In the genomic region with DNA sequence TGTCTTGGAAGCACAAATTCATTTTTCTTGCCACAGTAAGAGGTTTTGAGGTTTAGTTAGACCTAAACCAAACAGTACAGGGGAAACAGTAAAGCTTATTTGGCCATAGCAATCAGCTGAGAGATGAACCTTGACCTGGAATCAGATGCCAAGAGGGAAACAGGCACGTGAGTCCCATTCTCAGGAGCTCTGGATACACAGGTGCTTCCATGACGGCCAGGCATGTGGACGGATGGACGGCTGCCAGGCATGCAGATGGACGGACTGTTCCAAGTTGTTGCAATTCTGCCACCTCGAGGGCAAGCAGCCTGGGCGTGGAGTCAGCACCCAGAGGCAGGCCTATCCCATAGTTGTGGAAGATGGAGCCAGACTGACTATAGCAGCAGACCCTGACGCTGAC, we compare ENCODE assay signal across 10 mouse cellular contexts. TPM values are rescaled to one million over a fixed set of nuclear protein-coding genes. Genes with fewer than 3 reads are reported as not detected.
DNase-seq lines count a peak whose midpoint lies in the region; ATAC-seq and TF ChIP-seq lines count a peak whose summit lies in the region.
"Had no signal": no experiment of that assay in that cellular context is flagged by ENCODE, and none has a peak within 500 bp of the region (broad histone marks: within the 10 kb centered on the region; RNA-seq: fewer than 3 reads in every experiment).

No protein-coding gene starts in this region.

- H3K27ac ChIP-seq in embryonic facial prominence, embryonic 13.5 days = no peak overlapping the region
- H3K27ac ChIP-seq in embryonic facial prominence, embryonic 10.5 days (replicated peaks) = no peak overlapping the region
- no peak overlapping the region for H3K27ac ChIP-seq in liver, postnatal 0 days (ENCODE audit: low read depth)
- H3K27ac ChIP-seq: neural tube, embryonic 13.5 days had no signal

- H3K4me1 ChIP-seq in embryonic facial prominence, embryonic 13.5 days = peaks cover 5% of the 10 kb centered on the region; the same call in 1 of the 2 replicates
- no peaks in the 10 kb centered on the region for H3K4me1 ChIP-seq in embryonic facial prominence, embryonic 10.5 days
- H3K4me1 ChIP-seq in liver, postnatal 0 days (ENCODE audit: insufficient read depth) = no peaks in the 10 kb centered on the region
- H3K4me1 ChIP-seq: neural tube, embryonic 13.5 days had no signal

- no peak for DNase-seq in embryonic facial prominence, embryonic 10.5 days (ENCODE audit: low spot score)
- peak; percentile 28 for DNase-seq in adipocyte (ENCODE audit: low spot score)
- peak; percentile 74 for DNase-seq in fat pad, adult 2 months (ENCODE audit: extremely low read depth, low read depth, low spot score)
- peak; percentile 82 for DNase-seq in liver, postnatal 0 days
- DNase-seq in frontal cortex, postnatal 14 days (ENCODE audit: low spot score in 2 of 2) = no peak
- no peak for DNase-seq in right cerebral cortex, postnatal 10 days (ENCODE audit: low spot score in 2 of 2)
- no peak for DNase-seq in spleen, adult 18-20 months
- DNase-seq: B cell, adult 2 months had no signal

- peaks cover 26% of the 10 kb centered on the region for H3K36me3 ChIP-seq in embryonic facial prominence, embryonic 13.5 days
- H3K36me3 ChIP-seq in embryonic facial prominence, embryonic 10.5 days (replicated peaks) = peaks cover 18% of the 10 kb centered on the region
- H3K36me3 ChIP-seq in liver, postnatal 0 days (replicated peaks; ENCODE audit: insufficient read depth, low read length) = peaks cover 10% of the 10 kb centered on the region; the same call in 1 of the 2 replicates

- 0 out of 2 replicates have a peak overlapping the region, but pooled peaks have one; percentile 40 for H3K9ac ChIP-seq in embryonic facial prominence, embryonic 13.5 days
- no peak overlapping the region for H3K9ac ChIP-seq in liver, postnatal 0 days (replicated peaks)
- H3K9ac ChIP-seq: neural tube, embryonic 13.5 days had no signal

- 0 out of 2 replicates have a peak, but pooled peaks have one; percentile 5 for TF ChIP-seq CTCF in liver, postnatal 0 days (IDR thresholded peaks at IDR 0.05; ENCODE audit: low read depth)

- 82% methylated on average over 8 of the region's 8 CpGs for WGBS in embryonic facial prominence, embryonic 13.5 days
- 84% methylated on average over 8 of the region's 8 CpGs for WGBS in embryonic facial prominence, embryonic 10.5 days
- WGBS in liver, postnatal 0 days (ENCODE audit: insufficient replicate concordance) = 74% methylated on average over 8 of the region's 8 CpGs

- no peaks in the 10 kb centered on the region for H3K9me3 ChIP-seq in embryonic facial prominence, embryonic 13.5 days
- H3K9me3 ChIP-seq in embryonic facial prominence, embryonic 10.5 days = no peaks in the 10 kb centered on the region
- no peaks in the 10 kb centered on the region for H3K9me3 ChIP-seq in liver, postnatal 0 days (ENCODE audit: low read length)
- H3K9me3 ChIP-seq: neural tube, embryonic 13.5 days had no signal

- peak; percentile 21; the same call in 1 of the 2 replicates for TF ChIP-seq EP300 in liver, postnatal 0 days (IDR thresholded peaks at IDR 0.05; ENCODE audit: low read depth)

- H3K27me3 ChIP-seq in embryonic facial prominence, embryonic 13.5 days = no peaks in the 10 kb centered on the region
- H3K27me3 ChIP-seq in embryonic facial prominence, embryonic 10.5 days (replicated peaks; ENCODE audit: low read depth, poor library complexity, severe bottlenecking) = no peaks in the 10 kb centered on the region
- no peaks in the 10 kb centered on the region for H3K27me3 ChIP-seq in liver, postnatal 0 days (ENCODE audit: insufficient read depth, low read length)
- H3K27me3 ChIP-seq: neural tube, embryonic 13.5 days had no signal

- ATAC-seq in embryonic facial prominence, embryonic 13.5 days (ENCODE audit: insufficient number of reproducible peaks, insufficient read depth, low FRiP score, low TSS enrichment, low read depth) = no peak
- ATAC-seq in liver, postnatal 0 days = peak; percentile 93

- no peak overlapping the region for H3K4me3 ChIP-seq in embryonic facial prominence, embryonic 13.5 days
- no peak overlapping the region for H3K4me3 ChIP-seq in embryonic facial prominence, embryonic 10.5 days
- H3K4me3 ChIP-seq in liver, postnatal 0 days (ENCODE audit: low read depth, low read length) = no peak overlapping the region
- H3K4me3 ChIP-seq: neural tube, embryonic 13.5 days had no signal

- no peak overlapping the region for H3K4me2 ChIP-seq in embryonic facial prominence, embryonic 13.5 days
- H3K4me2 ChIP-seq in liver, postnatal 0 days (ENCODE audit: low read depth, low read length) = no peak overlapping the region
- H3K4me2 ChIP-seq: neural tube, embryonic 13.5 days had no signal

RNA-seq across cellular contexts. Expression of a gene that starts 37.3 kb away (rescaled TPM):
- polyA plus RNA-seq in embryonic facial prominence, embryonic 13.5 days (2015; fragmentation: Nextera tagmentation; extraction: Ambion mirVana) = 84.4 and 89.9 TPM in 2 replicates
- 81.4 and 86.7 TPM in 2 replicates for polyA plus RNA-seq in embryonic facial prominence, embryonic 10.5 days (2016; fragmentation: Nextera tagmentation; extraction: Ambion mirVana)
- 29.6 and 30.8 TPM in 2 replicates for polyA plus RNA-seq in liver, postnatal 0 days (2015; fragmentation: Nextera tagmentation; extraction: Ambion mirVana)

RNA-seq across cellular contexts. Expression of a gene that starts 38.4 kb away (rescaled TPM):
- 13.9 and 14.3 TPM in 2 replicates for polyA plus RNA-seq in embryonic facial prominence, embryonic 13.5 days (2015; fragmentation: Nextera tagmentation; extraction: Ambion mirVana)
- 17.2 and 17.7 TPM in 2 replicates for polyA plus RNA-seq in embryonic facial prominence, embryonic 10.5 days (2016; fragmentation: Nextera tagmentation; extraction: Ambion mirVana)
- 5.3 and 5.5 TPM in 2 replicates for polyA plus RNA-seq in liver, postnatal 0 days (2015; fragmentation: Nextera tagmentation; extraction: Ambion mirVana)

RNA-seq across cellular contexts. Expression of a gene that starts 52.0 kb away (rescaled TPM):
- polyA plus RNA-seq in embryonic facial prominence, embryonic 13.5 days (2015; fragmentation: Nextera tagmentation; extraction: Ambion mirVana) = 6.6 and 8.2 TPM in 2 replicates
- polyA plus RNA-seq in embryonic facial prominence, embryonic 10.5 days (2016; fragmentation: Nextera tagmentation; extraction: Ambion mirVana) = 1.3 and 1.6 TPM in 2 replicates
- polyA plus RNA-seq in liver, postnatal 0 days (2015; fragmentation: Nextera tagmentation; extraction: Ambion mirVana) = 1.0 and 1.3 TPM in 2 replicates

RNA-seq across cellular contexts. Expression of a gene that starts 54.6 kb away (rescaled TPM):
- polyA plus RNA-seq in embryonic facial prominence, embryonic 13.5 days (2015; fragmentation: Nextera tagmentation; extraction: Ambion mirVana) = 8.6 and 9.4 TPM in 2 replicates
- polyA plus RNA-seq in embryonic facial prominence, embryonic 10.5 days (2016; fragmentation: Nextera tagmentation; extraction: Ambion mirVana) = 8.6 and 9.0 TPM in 2 replicates
- 1.8 TPM in 2 replicates for polyA plus RNA-seq in liver, postnatal 0 days (2015; fragmentation: Nextera tagmentation; extraction: Ambion mirVana)

Comparison
In these comparisons a context has a peak if more than half of its experiments do, and no peak if none do; other contexts are left out.
1. DNase-seq: peak in adipocyte (single experiment), fat pad, adult 2 months (single experiment) and liver, postnatal 0 days (single experiment); none in embryonic facial prominence, embryonic 10.5 days (single experiment), frontal cortex, postnatal 14 days (0 of 2), right cerebral cortex, postnatal 10 days (0 of 2) and spleen, adult 18-20 months (0 of 2).